Mouse (Mus musculus) heart, embryonic 10.5 days (tissue): ENCODE measurements around the gene Slc12a8. TPM values are rescaled to one million over a fixed set of nuclear protein-coding genes. Genes with fewer than 3 reads are reported as not detected.

ENCODE experiments used
- DNase-seq: peaks from one replicate; pipeline ENCODE4 v3.0.0-alpha.2; 2017; ENCODE audit warnings: low spot score
- H3K27ac ChIP-seq: fragments of 300-500 bp; sonication (generic); 2 replicates; pipeline ENCODE4 v1.5.1; 2016; ENCODE audit warnings: mild to moderate bottlenecking
- H3K27me3 ChIP-seq: fragments of 300-500 bp; sonication (generic); 2 replicates; pipeline ENCODE4 v1.6.1; 2016; ENCODE audit warnings: mild to moderate bottlenecking; ENCODE audit not compliant: poor library complexity, insufficient read depth, severe bottlenecking
- H3K36me3 ChIP-seq: fragments of 300-500 bp; sonication (generic); 2 replicates; pipeline ENCODE4 v1.6.1; 2016; ENCODE audit warnings: mild to moderate bottlenecking, moderate library complexity
- H3K4me1 ChIP-seq: fragments of 300-500 bp; sonication (generic); 2 replicates; pipeline ENCODE4 v1.6.1; 2016; ENCODE audit warnings: mild to moderate bottlenecking
- H3K4me3 ChIP-seq: fragments of 300-500 bp; sonication (generic); 2 replicates; pipeline ENCODE4 v1.5.1; 2016; ENCODE audit warnings: mild to moderate bottlenecking, moderate library complexity
- H3K9me3 ChIP-seq: fragments of 300-500 bp; sonication (generic); 2 replicates; pipeline ENCODE4 v1.6.1; 2016; ENCODE audit warnings: mild to moderate bottlenecking, moderate library complexity
- WGBS: fragments of 180-500 bp; shearing (Covaris S2); methylation state at CpG from one replicate; pipeline ENCODE4 v1.1.7; 2016; 5-methylcytosine and 5-hydroxymethylcytosine counted together
- polyA plus RNA-seq: library from polyadenylated mRNA; unstranded; fragments of >200 nt; fragmentation: Nextera tagmentation; extraction: Ambion mirVana; gene quantifications from 2 replicates; pipeline ENCODE4 v1.2.1, GENCODE M21; 2016

Gene Slc12a8
- polyA plus RNA-seq, 1 experiment from 2014 or later: 0.99 TPM

DNA sequence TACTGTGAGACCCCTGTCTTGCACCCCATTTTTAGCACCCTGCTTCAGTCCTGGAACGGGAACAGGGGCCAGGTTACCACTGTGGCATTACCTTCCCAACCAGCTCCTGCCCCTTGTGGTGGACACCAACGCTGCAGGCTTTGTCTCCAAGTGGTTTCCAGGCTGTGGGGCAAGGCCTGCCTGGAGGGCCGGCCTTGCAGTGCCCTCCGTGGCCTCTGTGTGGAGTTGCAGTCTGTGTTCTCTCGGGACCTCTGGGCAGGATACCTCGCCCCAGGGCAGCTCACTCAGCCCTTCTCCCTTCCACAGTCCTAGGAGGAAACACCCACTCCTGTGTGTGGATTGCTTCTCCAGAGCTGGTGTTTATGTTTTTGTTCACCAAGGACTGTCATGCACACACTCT lies 43.2 kb downstream of the Slc12a8 start:
- WGBS: 0% methylated on average over 6 of the region's 6 CpGs
- Histone ChIP-seq H3K4me3 (peak overlapping the region; percentile 35; the same call in 1 of the 2 replicates), H3K36me3 (no peaks in the 10 kb centered on the region), H3K9me3 (no peaks in the 10 kb centered on the region), H3K27ac (peak overlapping the region; percentile 79), H3K4me1 (peaks cover 32% of the 10 kb centered on the region), H3K27me3 (no peaks in the 10 kb centered on the region)
- peak; percentile 92 for DNase-seq

DNA sequence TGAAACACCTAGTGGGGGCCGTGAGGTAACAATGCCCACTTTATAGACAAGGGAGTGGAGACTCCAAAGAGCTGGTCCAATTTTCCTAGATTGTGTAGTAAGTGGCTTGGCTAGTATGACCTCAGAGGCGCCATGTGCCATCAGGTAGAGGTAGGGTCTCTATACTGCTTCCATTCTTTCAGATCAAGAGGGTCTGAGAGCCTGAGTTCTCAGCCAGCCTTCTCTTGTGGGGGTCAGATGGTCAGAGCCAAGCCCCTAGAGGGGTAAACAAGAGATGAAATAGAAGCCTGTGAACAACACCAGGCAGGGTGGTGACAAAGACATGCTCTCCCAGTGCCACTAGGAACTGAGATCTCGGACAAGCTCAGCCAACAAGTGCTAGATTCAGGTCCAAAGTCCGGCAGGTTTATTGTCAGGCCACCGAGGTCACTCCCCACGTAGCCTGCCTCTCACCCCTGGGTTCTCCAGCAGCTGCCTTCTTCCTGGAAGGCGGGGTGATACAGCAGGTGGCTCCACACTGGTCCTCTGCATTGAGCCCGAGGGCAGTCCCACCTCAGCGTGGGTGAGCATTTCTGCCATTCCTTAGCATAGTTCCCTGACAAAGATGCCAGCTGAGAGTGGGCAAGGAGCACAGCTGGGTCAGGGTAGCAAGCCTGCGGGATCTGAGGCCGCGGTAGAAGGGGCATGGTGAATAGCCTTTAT lies 44.3 kb downstream of the Slc12a8 start:
- H3K4me1 ChIP-seq: peaks cover 34% of the 10 kb centered on the region
- H3K27me3 ChIP-seq: no peaks in the 10 kb centered on the region
- H3K4me3 ChIP-seq: no peak overlapping the region
- H3K27ac ChIP-seq: peak overlapping the region; percentile 64
- WGBS: 81% methylated on average over 12 of the region's 12 CpGs
- no peak for DNase-seq
- H3K36me3 ChIP-seq: no peaks in the 10 kb centered on the region
- H3K9me3 ChIP-seq: no peaks in the 10 kb centered on the region

DNA sequence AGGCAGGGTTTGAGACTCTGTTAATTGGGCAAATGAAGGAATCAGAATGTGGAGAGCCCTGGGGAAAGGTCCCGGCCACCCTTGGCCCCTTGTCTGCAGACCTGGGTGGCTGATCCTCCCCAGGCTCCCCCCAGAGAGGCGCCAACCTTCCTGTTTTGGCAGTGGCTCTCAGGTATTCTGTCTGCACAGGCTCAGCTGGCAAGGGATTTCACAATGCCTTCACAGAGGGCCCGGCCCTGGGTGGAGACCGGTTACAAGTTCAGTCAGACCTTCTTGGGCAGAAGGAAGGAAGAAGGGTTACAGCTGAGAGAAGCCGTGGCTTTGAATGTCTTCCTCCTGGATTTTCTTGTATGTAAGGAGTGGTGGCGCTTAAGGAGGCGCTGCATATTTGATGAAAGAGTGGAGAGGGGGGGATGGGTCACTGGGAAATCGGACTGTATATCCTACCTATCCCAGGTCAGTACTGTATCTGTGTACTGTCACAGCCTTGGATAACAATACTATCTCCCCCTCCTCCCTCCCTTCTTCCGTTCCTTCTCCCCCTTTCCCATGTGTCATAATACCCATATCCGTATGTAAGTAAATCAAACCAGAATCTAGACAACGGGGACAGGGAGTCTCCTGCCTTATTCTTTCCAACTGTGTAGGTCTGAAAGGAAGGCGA lies 45.9 kb downstream of the Slc12a8 start:
- Histone ChIP-seq H3K27me3 (no peaks in the 10 kb centered on the region), H3K4me3 (no peak overlapping the region), H3K36me3 (no peaks in the 10 kb centered on the region), H3K9me3 (no peaks in the 10 kb centered on the region), H3K27ac (peak overlapping the region; percentile 79), H3K4me1 (peaks cover 41% of the 10 kb centered on the region)
- DNase-seq: no peak
- 60% methylated on average over 12 of the region's 12 CpGs for WGBS

DNA sequence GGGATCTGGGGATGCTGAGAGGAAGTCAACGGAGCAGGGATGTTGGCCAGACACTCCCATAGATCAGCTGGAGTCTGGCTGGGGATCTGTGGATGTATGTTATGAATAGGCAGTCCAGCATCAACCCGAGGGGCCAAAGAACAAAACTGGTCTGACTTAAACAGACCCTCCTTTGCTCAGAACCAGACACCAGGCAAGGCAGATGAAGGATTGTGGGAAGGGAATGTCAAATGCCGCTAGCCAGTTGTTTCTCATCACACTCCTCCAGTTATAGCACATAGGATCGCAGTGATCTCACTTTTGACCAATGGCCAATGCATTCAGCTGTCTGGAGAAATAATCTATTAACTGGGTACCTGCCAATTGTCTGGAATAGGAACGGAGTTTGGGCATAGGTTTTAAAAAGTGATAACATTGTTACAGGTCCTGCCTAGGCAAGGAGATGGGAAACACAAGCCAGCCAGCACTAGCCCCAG lies 46.4 kb downstream of the Slc12a8 start:
- WGBS: 61% methylated on average over 5 of the region's 5 CpGs

DNA sequence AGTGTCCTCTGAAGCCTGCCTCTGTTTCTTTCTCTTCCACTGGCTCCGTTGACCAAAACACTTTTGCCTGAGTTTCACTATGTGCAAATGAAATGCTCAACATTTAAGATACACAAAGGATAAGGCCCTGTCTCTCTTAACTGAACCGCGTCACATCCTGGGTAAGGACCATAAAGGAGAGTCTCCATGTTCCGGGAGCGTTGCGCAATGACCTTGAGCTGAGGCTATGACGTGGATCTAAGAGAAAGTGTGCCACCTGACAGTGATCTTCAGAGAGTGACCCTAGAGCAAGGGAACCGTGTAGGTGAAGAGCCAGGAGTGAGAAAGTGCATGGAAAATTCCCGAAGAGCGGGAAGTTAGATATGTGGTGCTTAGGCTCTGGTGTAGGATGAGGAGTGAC lies 49.3 kb downstream of the Slc12a8 start:
- Histone ChIP-seq H3K4me3 (no peak overlapping the region), H3K4me1 (peaks cover 27% of the 10 kb centered on the region), H3K9me3 (no peaks in the 10 kb centered on the region), H3K36me3 (no peaks in the 10 kb centered on the region), H3K27me3 (no peaks in the 10 kb centered on the region), H3K27ac (peak overlapping the region; percentile 49; the same call in 1 of the 2 replicates)
- WGBS: 75% methylated on average over 10 of the region's 10 CpGs
- no peak for DNase-seq

More for the DNA sequence above, 46.4 kb downstream of the Slc12a8 start:
- no peak for DNase-seq
- Histone ChIP-seq H3K27me3 (no peaks in the 10 kb centered on the region), H3K4me3 (no peak overlapping the region), H3K4me1 (peaks cover 41% of the 10 kb centered on the region), H3K27ac (peak overlapping the region; percentile 79), H3K36me3 (no peaks in the 10 kb centered on the region), H3K9me3 (no peaks in the 10 kb centered on the region)

DNA sequence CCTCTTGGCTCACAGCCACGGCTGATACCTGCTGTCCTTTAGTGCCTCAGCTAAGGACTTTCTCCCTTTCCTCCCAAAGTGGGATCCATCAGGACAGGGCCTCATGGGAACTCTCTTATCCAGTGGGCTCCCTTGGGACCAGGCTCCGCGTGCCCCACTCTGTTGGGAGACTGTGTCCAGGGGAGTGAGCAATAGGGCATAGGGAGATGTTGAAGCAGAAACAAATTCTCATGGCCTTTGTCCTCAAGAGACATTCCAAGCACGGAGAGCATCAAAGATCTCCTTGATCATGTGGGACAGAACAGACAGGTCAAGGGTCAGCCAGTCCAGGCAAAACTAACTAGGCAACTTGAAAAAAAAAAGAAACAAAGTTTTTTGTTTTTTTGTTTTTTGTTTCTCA lies 50.6 kb downstream of the Slc12a8 start:
- 74% methylated on average over 4 of the region's 4 CpGs for WGBS
- Histone ChIP-seq H3K36me3 (no peaks in the 10 kb centered on the region), H3K27ac (peak overlapping the region; percentile 26; the same call in 1 of the 2 replicates), H3K27me3 (no peaks in the 10 kb centered on the region), H3K9me3 (no peaks in the 10 kb centered on the region), H3K4me1 (peaks cover 20% of the 10 kb centered on the region), H3K4me3 (no peak overlapping the region)
- no peak for DNase-seq

DNA sequence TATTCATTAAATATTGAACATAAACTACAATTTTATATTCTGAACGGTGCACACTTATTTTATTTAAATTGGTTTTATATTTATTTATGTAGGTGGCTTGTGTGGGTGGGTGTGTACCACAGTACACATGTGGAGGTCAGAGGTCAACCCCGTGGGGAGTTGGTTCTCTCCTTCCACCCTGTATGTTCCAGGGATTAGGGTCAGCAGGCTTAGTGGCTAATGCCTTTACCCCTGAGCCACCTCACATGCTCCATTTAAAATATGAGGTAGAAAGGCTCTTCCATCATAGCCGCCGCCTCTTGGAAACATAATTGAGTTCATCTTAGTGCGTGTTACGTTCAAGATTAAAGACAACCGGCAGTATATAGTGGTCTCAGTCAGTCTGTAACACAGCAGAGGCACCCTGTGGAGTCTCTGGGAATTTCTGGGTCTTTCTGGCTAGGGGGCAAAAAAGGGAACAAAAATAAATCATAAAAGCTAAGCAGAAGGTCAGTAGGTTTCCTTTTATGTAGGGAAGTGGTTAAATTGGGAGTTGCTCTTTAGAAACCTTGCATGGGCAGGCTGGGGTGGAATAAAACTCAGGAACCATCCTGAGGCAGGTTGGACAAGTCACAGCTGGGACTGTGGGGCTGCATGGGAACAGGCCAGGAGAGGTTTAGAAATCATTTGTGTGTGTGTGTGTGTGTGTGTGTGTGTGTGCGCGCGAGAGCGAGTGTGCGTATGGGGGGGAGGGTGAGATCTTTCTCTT lies 51.3 kb downstream of the Slc12a8 start:
- H3K27me3 ChIP-seq: no peaks in the 10 kb centered on the region
- peak overlapping the region; percentile 22; the same call in 1 of the 2 replicates for H3K27ac ChIP-seq
- WGBS: 89% methylated on average over 12 of the region's 12 CpGs
- no peaks in the 10 kb centered on the region for H3K36me3 ChIP-seq
- no peak overlapping the region for H3K4me3 ChIP-seq
- no peak for DNase-seq
- H3K4me1 ChIP-seq: peaks cover 14% of the 10 kb centered on the region
- H3K9me3 ChIP-seq: no peaks in the 10 kb centered on the region

DNA sequence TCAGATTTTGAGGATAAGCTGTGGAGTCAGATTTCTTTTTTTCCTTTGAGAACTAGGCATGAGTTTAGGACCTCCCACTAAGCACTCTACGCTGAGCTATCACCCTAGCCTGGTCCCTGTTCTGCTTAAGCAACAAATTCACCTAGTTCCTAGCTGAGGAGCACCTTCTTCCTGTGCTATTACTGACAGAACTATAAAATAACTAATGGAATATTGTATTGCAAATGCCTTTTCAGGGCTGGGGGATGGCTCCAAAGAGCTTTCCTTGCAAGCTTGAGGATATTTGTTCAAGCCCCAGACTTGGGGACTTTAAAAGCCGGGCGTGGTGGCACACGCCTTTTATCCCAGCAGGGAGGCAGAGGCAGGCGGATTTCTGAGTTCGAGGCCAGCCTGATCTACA lies 55.5 kb downstream of the Slc12a8 start:
- Histone ChIP-seq H3K36me3 (no peaks in the 10 kb centered on the region), H3K4me1 (peaks cover 43% of the 10 kb centered on the region)
- WGBS: 81% methylated on average over 6 of the region's 6 CpGs

DNA sequence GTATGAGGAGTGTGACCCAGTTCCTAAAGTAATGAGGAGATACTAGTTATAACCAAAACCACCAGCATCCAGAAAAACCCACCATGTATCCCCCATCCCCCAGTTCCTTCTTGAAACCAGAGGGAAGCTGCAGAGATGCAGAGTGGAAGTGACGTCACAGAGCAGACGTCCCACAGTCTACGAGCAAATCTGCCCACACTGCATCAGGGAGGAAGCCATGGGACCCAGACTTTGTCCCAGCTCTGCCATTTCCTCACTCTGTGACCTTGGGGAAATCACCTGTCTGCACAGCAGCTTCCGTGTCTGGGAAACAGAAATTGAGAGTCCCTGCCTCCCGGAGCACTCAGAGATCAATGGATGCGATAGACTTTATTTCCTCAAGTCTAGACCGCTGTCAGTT lies 56.6 kb downstream of the Slc12a8 start:
- DNase-seq: no peak
- Histone ChIP-seq H3K27ac (peak overlapping the region; percentile 1; the same call in 1 of the 2 replicates), H3K9me3 (no peaks in the 10 kb centered on the region), H3K4me1 (peaks cover 52% of the 10 kb centered on the region), H3K36me3 (no peaks in the 10 kb centered on the region), H3K4me3 (no peak overlapping the region), H3K27me3 (no peaks in the 10 kb centered on the region)
- WGBS: 74% methylated on average over 7 of the region's 7 CpGs

More for the DNA sequence above, 55.5 kb downstream of the Slc12a8 start:
- Histone ChIP-seq H3K4me3 (no peak overlapping the region), H3K27me3 (no peaks in the 10 kb centered on the region), H3K9me3 (no peaks in the 10 kb centered on the region), H3K27ac (no peak overlapping the region)
- DNase-seq: no peak

DNA sequence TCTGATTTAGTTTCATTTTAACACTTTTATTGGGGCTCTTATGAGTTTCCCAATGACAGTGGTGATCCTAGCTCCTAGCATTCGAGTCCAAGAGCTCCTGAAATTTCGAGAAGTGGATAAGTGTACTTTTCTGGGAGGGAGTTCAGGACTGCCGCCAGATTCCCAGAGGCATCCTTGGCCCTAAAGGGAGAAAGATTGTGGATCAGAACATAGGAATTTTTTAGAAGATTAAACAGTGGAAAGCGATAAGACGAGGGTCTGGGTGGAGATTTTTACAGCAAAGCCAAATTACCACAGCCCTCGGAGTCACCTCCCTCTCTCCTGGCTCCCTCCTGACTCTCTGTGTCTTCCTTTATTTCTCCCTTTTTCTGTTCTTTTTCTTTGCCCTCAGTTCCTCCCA lies 58.6 kb downstream of the Slc12a8 start:
- 60% methylated on average over 6 of the region's 6 CpGs for WGBS
- H3K27me3 ChIP-seq: no peaks in the 10 kb centered on the region
- H3K36me3 ChIP-seq: no peaks in the 10 kb centered on the region
- peaks cover 67% of the 10 kb centered on the region for H3K4me1 ChIP-seq
- DNase-seq: no peak
- no peaks in the 10 kb centered on the region for H3K9me3 ChIP-seq
- no peak overlapping the region for H3K4me3 ChIP-seq
- H3K27ac ChIP-seq: peak overlapping the region; percentile 69; the same call in 1 of the 2 replicates

DNA sequence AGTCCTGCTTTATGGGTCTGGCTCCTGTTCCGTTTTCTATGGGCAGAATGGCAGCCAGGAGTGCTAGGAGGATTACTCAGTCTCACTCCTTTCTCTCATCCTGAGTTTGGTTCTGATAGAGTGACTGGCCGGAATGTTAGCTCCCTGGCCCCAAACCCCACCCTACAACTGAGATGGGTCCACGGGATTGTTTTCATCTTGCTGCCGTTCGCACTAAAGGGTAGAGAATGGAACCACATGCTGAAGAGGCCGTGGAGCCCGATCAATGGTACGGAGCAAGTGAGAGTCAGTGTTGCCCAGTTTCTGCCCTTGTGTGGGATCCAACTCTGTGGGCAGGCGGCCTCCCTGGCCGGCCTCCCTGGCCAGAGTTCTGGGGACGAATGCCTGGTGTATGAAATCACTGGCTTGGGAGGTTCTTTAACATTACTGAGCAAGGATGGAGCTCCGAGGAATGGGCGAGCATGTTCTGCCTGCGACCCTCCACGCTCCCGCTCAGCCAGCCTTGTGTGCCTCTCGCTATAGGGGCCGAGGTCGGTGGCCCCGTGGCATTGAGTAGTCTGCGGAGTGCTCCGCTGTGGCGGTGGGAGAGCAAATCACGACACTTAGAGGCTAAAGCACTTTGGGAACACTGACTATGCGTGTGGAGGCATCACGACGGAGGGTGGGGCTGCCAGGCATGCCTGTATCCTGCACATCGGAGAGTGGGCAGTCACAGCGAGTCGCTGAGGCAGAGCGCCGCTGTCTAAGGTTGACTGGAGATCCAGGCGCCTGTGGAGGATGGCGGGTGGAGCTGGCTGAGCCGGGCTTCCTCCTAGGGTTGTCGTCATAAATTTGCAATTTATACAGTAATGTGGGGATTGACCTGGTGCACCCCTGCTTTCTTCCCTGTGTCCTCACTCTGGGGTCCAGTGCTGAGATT lies 59.4 kb downstream of the Slc12a8 start:
- Histone ChIP-seq H3K27me3 (no peaks in the 10 kb centered on the region), H3K36me3 (no peaks in the 10 kb centered on the region), H3K9me3 (no peaks in the 10 kb centered on the region), H3K4me3 (no peak overlapping the region), H3K27ac (peak overlapping the region; percentile 69), H3K4me1 (peaks cover 74% of the 10 kb centered on the region)
- WGBS: 69% methylated on average over 36 of the region's 36 CpGs
- DNase-seq: no peak

DNA sequence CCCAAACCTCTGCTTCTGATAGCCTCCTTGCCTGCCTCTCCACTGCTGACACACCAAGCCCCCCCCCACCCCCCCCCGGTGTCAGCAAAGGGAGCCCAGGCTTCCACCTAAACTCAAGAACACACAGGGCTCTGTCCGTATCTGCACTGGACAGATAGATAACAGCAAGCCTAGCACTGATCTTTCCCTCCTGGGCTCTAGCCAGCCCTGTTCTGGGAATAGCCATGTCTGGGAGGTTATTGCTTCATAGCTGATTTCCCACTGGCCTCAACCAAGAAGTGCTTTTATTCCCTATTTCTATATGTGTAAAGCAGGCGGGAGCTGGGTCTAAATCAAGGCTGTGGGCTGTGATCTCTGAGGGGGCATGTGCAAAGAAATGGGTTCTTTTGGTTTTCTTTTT lies 61.3 kb downstream of the Slc12a8 start:
- WGBS: 47% methylated on average over 3 of the region's 3 CpGs
- H3K4me1 ChIP-seq: peaks cover 87% of the 10 kb centered on the region
- H3K27ac ChIP-seq: peak overlapping the region; percentile 77

More for the DNA sequence above, 61.3 kb downstream of the Slc12a8 start:
- Histone ChIP-seq H3K27me3 (no peaks in the 10 kb centered on the region), H3K36me3 (no peaks in the 10 kb centered on the region), H3K4me3 (no peak overlapping the region), H3K9me3 (no peaks in the 10 kb centered on the region)
- no peak for DNase-seq
